Mouse (Mus musculus): ENCODE data around the gene Gm21992. TPM values are rescaled to one million over a fixed set of nuclear protein-coding genes. Genes with fewer than 3 reads are reported as not detected.
"Not testable (repeated sequence)": the region's sequence is repeated elsewhere in the genome, so short reads cannot be mapped to it uniquely, and the experiment has no call there.

The Gm21992 gene
- polyA plus RNA-seq, 1 experiment, result not detected

- no peak for TF ChIP-seq POLR2A (IDR thresholded peaks at IDR 0.05; ENCODE audit: insufficient read depth, low read depth, low read length)
- TF ChIP-seq CTCF (IDR thresholded peaks at IDR 0.05; ENCODE audit: insufficient read depth, low read depth, low read length), result no peak
- WGBS, result 58% methylated on average over 3 of the region's 3 CpGs
- H3K4me3 ChIP-seq (ENCODE audit: insufficient read depth, low read depth, low read length), result no peak overlapping the region
These were observed 38.6 kb downstream of the Gm21992 start for GRCm38 (mm10) chr19:4772785-4773184.

GRCm38 (mm10) chr19:4767507-4768148 is 43.8 kb downstream of the Gm21992 start:
- Histone ChIP-seq H3K27ac (ENCODE audit: insufficient read depth, low read depth, low read length) (no peak overlapping the region), H3K4me3 (ENCODE audit: insufficient read depth, low read depth, low read length) (no peak overlapping the region), H3K4me1 (ENCODE audit: control insufficient read depth, insufficient read depth, low read length) (no peaks in the 10 kb centered on the region)
- WGBS, result 86% methylated on average over 12 of the region's 12 CpGs
- TF ChIP-seq POLR2A (IDR thresholded peaks at IDR 0.05; ENCODE audit: insufficient read depth, low read depth, low read length), result no peak
- no peak for TF ChIP-seq CTCF (IDR thresholded peaks at IDR 0.05; ENCODE audit: insufficient read depth, low read depth, low read length)

More at GRCm38 (mm10) chr19:4772785-4773184, 38.6 kb downstream of the Gm21992 start:
- Histone ChIP-seq H3K4me1 (ENCODE audit: control insufficient read depth, insufficient read depth, low read length) (no peaks in the 10 kb centered on the region), H3K27ac (ENCODE audit: insufficient read depth, low read depth, low read length) (no peak overlapping the region)

- WGBS, result 35% methylated on average over 1 of the region's 1 CpGs
- no peak for TF ChIP-seq POLR2A (IDR thresholded peaks at IDR 0.05; ENCODE audit: insufficient read depth, low read depth, low read length)
- no peak for TF ChIP-seq CTCF (IDR thresholded peaks at IDR 0.05; ENCODE audit: insufficient read depth, low read depth, low read length)
- H3K4me1 ChIP-seq (ENCODE audit: control insufficient read depth, insufficient read depth, low read length), result peaks cover 6% of the 10 kb centered on the region
These were observed 48.5 kb downstream of the Gm21992 start for GRCm38 (mm10) chr19:4762876-4763275.

GRCm38 (mm10) chr19:4760544-4760943 is 50.9 kb downstream of the Gm21992 start:
- H3K27ac ChIP-seq (ENCODE audit: insufficient read depth, low read depth, low read length); H3K4me1 ChIP-seq (ENCODE audit: control insufficient read depth, insufficient read depth, low read length); H3K4me3 ChIP-seq (ENCODE audit: insufficient read depth, low read depth, low read length): not testable (repeated sequence)
- 80% methylated on average over 8 of the region's 8 CpGs for WGBS

More at GRCm38 (mm10) chr19:4762876-4763275, 48.5 kb downstream of the Gm21992 start:
- Histone ChIP-seq H3K27ac (ENCODE audit: insufficient read depth, low read depth, low read length) (no peak overlapping the region), H3K4me3 (ENCODE audit: insufficient read depth, low read depth, low read length) (no peak overlapping the region)

- under 1% methylated on average over 9 of the region's 9 CpGs for WGBS
- TF ChIP-seq POLR2A (IDR thresholded peaks at IDR 0.05; ENCODE audit: insufficient read depth, low read depth, low read length), result no peak
- no peak for TF ChIP-seq CTCF (IDR thresholded peaks at IDR 0.05; ENCODE audit: insufficient read depth, low read depth, low read length)
- H3K4me1 ChIP-seq (ENCODE audit: control insufficient read depth, insufficient read depth, low read length), result peaks cover 1% of the 10 kb centered on the region; the same call in 1 of the 2 replicates
- peak overlapping the region; percentile 73 for H3K4me3 ChIP-seq (ENCODE audit: insufficient read depth, low read depth, low read length)
- H3K27ac ChIP-seq (ENCODE audit: insufficient read depth, low read depth, low read length), result peak overlapping the region; percentile 19; the same call in 1 of the 2 replicates
These were observed 54.5 kb downstream of the Gm21992 start for GRCm38 (mm10) chr19:4756921-4757320.

GRCm38 (mm10) chr19:4756193-4756911 is 55.1 kb downstream of the Gm21992 start, which contains the start of gene Rbm4b:
Rbm4b (plus strand) TSS chr19:4756497.
- H3K4me3 ChIP-seq (ENCODE audit: insufficient read depth, low read depth, low read length), result peak within 1 kb of the TSS; percentile 73
- H3K27ac ChIP-seq (ENCODE audit: insufficient read depth, low read depth, low read length), result peak within 1 kb of the TSS; percentile 86
- WGBS, result under 1% methylated on average over 65 of the region's 65 CpGs
- peak; percentile 87 for TF ChIP-seq POLR2A (IDR thresholded peaks at IDR 0.05; ENCODE audit: insufficient read depth, low read depth, low read length)
- TF ChIP-seq CTCF (IDR thresholded peaks at IDR 0.05; ENCODE audit: insufficient read depth, low read depth, low read length), result no peak
- H3K4me1 ChIP-seq (ENCODE audit: control insufficient read depth, insufficient read depth, low read length), result no peaks in the 10 kb centered on the region

- 0% methylated on average over 10 of the region's 10 CpGs for WGBS
- peak; percentile 85 for TF ChIP-seq CTCF (IDR thresholded peaks at IDR 0.05; ENCODE audit: insufficient read depth, low read depth, low read length)
- TF ChIP-seq POLR2A (IDR thresholded peaks at IDR 0.05; ENCODE audit: insufficient read depth, low read depth, low read length), result no peak
- Histone ChIP-seq H3K4me3 (ENCODE audit: insufficient read depth, low read depth, low read length) (peak overlapping the region; percentile 73), H3K4me1 (ENCODE audit: control insufficient read depth, insufficient read depth, low read length) (no peaks in the 10 kb centered on the region), H3K27ac (ENCODE audit: insufficient read depth, low read depth, low read length) (peak overlapping the region; percentile 86)
These were observed 55.7 kb downstream of the Gm21992 start for GRCm38 (mm10) chr19:4755565-4756192.

GRCm38 (mm10) chr19:4749975-4750374 is 61.4 kb downstream of the Gm21992 start:
- Histone ChIP-seq H3K4me1 (ENCODE audit: control insufficient read depth, insufficient read depth, low read length) (no peaks in the 10 kb centered on the region), H3K4me3 (ENCODE audit: insufficient read depth, low read depth, low read length) (no peak overlapping the region), H3K27ac (ENCODE audit: insufficient read depth, low read depth, low read length) (no peak overlapping the region)
- TF ChIP-seq CTCF (IDR thresholded peaks at IDR 0.05; ENCODE audit: insufficient read depth, low read depth, low read length) (no peak), POLR2A (IDR thresholded peaks at IDR 0.05; ENCODE audit: insufficient read depth, low read depth, low read length) (no peak)
- whole genome bisulfite sequencing, result 85% methylated on average over 6 of the region's 6 CpGs

- Histone ChIP-seq H3K4me1 (ENCODE audit: control insufficient read depth, insufficient read depth, low read length) (no peaks in the 10 kb centered on the region), H3K4me3 (ENCODE audit: insufficient read depth, low read depth, low read length) (no peak overlapping the region), H3K27ac (ENCODE audit: insufficient read depth, low read depth, low read length) (no peak overlapping the region)
- 83% methylated on average over 10 of the region's 10 CpGs for WGBS
- TF ChIP-seq POLR2A (IDR thresholded peaks at IDR 0.05; ENCODE audit: insufficient read depth, low read depth, low read length), result no peak
- TF ChIP-seq CTCF (IDR thresholded peaks at IDR 0.05; ENCODE audit: insufficient read depth, low read depth, low read length), result no peak
These were observed 62.9 kb downstream of the Gm21992 start for GRCm38 (mm10) chr19:4748493-4748892.

Measured in olfactory bulb, adult 2 months (tissue).